Mouse (Mus musculus) testis, adult 2 months (tissue): ENCODE results near the gene Zfp574.

Experiments used
- CTCF ChIP-seq: fragments of 200-500 bp; IDR thresholded peaks from 2 replicates; pipeline ENCODE4 v1.5.1; 2012; ENCODE audit warnings: low read depth, mild to moderate bottlenecking, inconsistent platforms, low read length, moderate library complexity; ENCODE audit not compliant: control insufficient read depth, insufficient read depth, insufficient replicate concordance
- POLR2A ChIP-seq: fragments of 200-500 bp; IDR thresholded peaks from 2 replicates; pipeline ENCODE4 v1.6.1; 2012; ENCODE audit warnings: low read depth, mild to moderate bottlenecking, inconsistent platforms, low read length, moderate library complexity; ENCODE audit not compliant: control insufficient read depth

GRCm38 (mm10) chr7:25035916-25036315 lies 36.5 kb upstream of the Zfp574 start:
- TF ChIP-seq POLR2A (no peak), CTCF (peak; percentile 81)
